ENCODE assay signal across 21 mouse cellular contexts in genomic region chr17:29480256-29480655, GRCm38 (mm10). TPM values are rescaled to one million over a fixed set of nuclear protein-coding genes. Genes with fewer than 3 reads are reported as not detected.
DNase-seq lines count a peak whose midpoint lies in the region; ATAC-seq and TF ChIP-seq lines count a peak whose summit lies in the region.
"Had no signal": no experiment of that assay in that cellular context is flagged by ENCODE, and none has a peak within 500 bp of the region (broad histone marks: within the 10 kb centered on the region; RNA-seq: fewer than 3 reads in every experiment).

No protein-coding gene starts in this region.

- peak; percentile 67 for DNase-seq in liver
- DNase-seq in liver, embryonic 11.5 days (ENCODE audit: low spot score): no peak
- no peak for DNase-seq in stomach, postnatal 0 days (ENCODE audit: low spot score)
- no peak for DNase-seq in liver, embryonic 14.5 days (ENCODE audit: low read depth in 3 of 3, low spot score in 3 of 3)
- DNase-seq in T-cell, adult 2 months (ENCODE audit: low spot score): no peak
- DNase-seq: adrenal gland, adult 8-10 months; adrenal gland, postnatal 14 days; adrenal gland, postnatal 36 days; cerebellum, adult 11-12 months; cerebellum, adult 2 months; cerebellum, adult 9-10 months; cerebellum, postnatal 10 days; cerebellum, postnatal 25 days had no signal

- TF ChIP-seq CTCF in stomach, postnatal 0 days (IDR thresholded peaks at IDR 0.05; ENCODE audit: low read depth): no peak
- TF ChIP-seq CTCF in liver, embryonic 14.5 days (IDR thresholded peaks at IDR 0.05; ENCODE audit: low read depth): no peak

- ATAC-seq in liver, embryonic 11.5 days (replicated peaks; ENCODE audit: low FRiP score): no peak
- ATAC-seq in stomach, embryonic 15.5 days (ENCODE audit: insufficient read depth, low FRiP score, low read depth): peak; percentile 31; the same call in 1 of the 2 replicates
- no peak for ATAC-seq in stomach, postnatal 0 days (ENCODE audit: low FRiP score, low TSS enrichment)
- peak; percentile 65 for ATAC-seq in liver, embryonic 14.5 days (ENCODE audit: insufficient read depth)
- ATAC-seq in liver, embryonic 16.5 days (ENCODE audit: low read depth): peak; percentile 58; the same call in 1 of the 2 replicates
- no peak for ATAC-seq in granulocyte monocyte progenitor cell, adult 5-6 weeks (replicated peaks; ENCODE audit: poor library complexity, severe bottlenecking)
- ATAC-seq: activated CD4-positive, CD25-positive, alpha-beta regulatory T cell, adult 4 months; forebrain, embryonic 14.5 days; forebrain, embryonic 16.5 days had no signal

- H3K4me1 ChIP-seq in liver, embryonic 11.5 days (replicated peaks; ENCODE audit: control insufficient read depth, insufficient read depth, low read length): peaks cover 11% of the 10 kb centered on the region
- no peaks in the 10 kb centered on the region for H3K4me1 ChIP-seq in stomach, embryonic 15.5 days
- no peaks in the 10 kb centered on the region for H3K4me1 ChIP-seq in stomach, postnatal 0 days (replicated peaks; ENCODE audit: control insufficient read depth, insufficient read depth)
- H3K4me1 ChIP-seq in liver, embryonic 14.5 days (replicated peaks; ENCODE audit: control insufficient read depth in 2 of 2, insufficient read depth in 2 of 2, low read length in 1 of 2): peaks cover 19 to 39% of the 10 kb centered on the region in 2 experiments
- peaks cover 18% of the 10 kb centered on the region for H3K4me1 ChIP-seq in liver, embryonic 16.5 days (ENCODE audit: control insufficient read depth, low read depth, low read length)
- H3K4me1 ChIP-seq: embryonic facial prominence, embryonic 12.5 days had no signal

- 0 out of 2 replicates have a peak, but pooled peaks cover 4% of the 10 kb centered on the region for H3K9me3 ChIP-seq in liver, embryonic 11.5 days (ENCODE audit: control insufficient read depth, low read length)
- H3K9me3 ChIP-seq in stomach, embryonic 15.5 days: no peaks in the 10 kb centered on the region
- H3K9me3 ChIP-seq in stomach, postnatal 0 days (ENCODE audit: control insufficient read depth, low read length): 0 out of 2 replicates have a peak, but pooled peaks cover 3% of the 10 kb centered on the region
- H3K9me3 ChIP-seq in liver, embryonic 14.5 days (ENCODE audit: control insufficient read depth, low read length): peaks cover 4% of the 10 kb centered on the region
- peaks cover 4% of the 10 kb centered on the region; the same call in 1 of the 2 replicates for H3K9me3 ChIP-seq in liver, embryonic 16.5 days (replicated peaks; ENCODE audit: control insufficient read depth, low read length)

- H3K9ac ChIP-seq in liver, embryonic 11.5 days (ENCODE audit: low read depth, low read length): no peak overlapping the region
- H3K9ac ChIP-seq in stomach, embryonic 15.5 days: no peak overlapping the region
- H3K9ac ChIP-seq in stomach, postnatal 0 days (ENCODE audit: low read length): no peak overlapping the region
- no peak overlapping the region; the same call in 1 of the 2 replicates for H3K9ac ChIP-seq in liver, embryonic 14.5 days (replicated peaks)
- no peak overlapping the region for H3K9ac ChIP-seq in liver, embryonic 16.5 days (ENCODE audit: low read depth, low read length)
- H3K9ac ChIP-seq: embryonic facial prominence, embryonic 12.5 days had no signal

- no peak overlapping the region for H3K4me2 ChIP-seq in liver, embryonic 11.5 days
- H3K4me2 ChIP-seq in stomach, embryonic 15.5 days: no peak overlapping the region
- no peak overlapping the region for H3K4me2 ChIP-seq in stomach, postnatal 0 days (replicated peaks; ENCODE audit: low read depth)
- no peak overlapping the region for H3K4me2 ChIP-seq in liver, embryonic 14.5 days (ENCODE audit: low read depth)
- no peak overlapping the region for H3K4me2 ChIP-seq in liver, embryonic 16.5 days (ENCODE audit: low read depth, low read length)
- H3K4me2 ChIP-seq: embryonic facial prominence, embryonic 12.5 days had no signal

- H3K4me3 ChIP-seq in liver, embryonic 11.5 days (ENCODE audit: low read depth, low read length): no peak overlapping the region
- no peak overlapping the region for H3K4me3 ChIP-seq in stomach, embryonic 15.5 days (replicated peaks)
- no peak overlapping the region for H3K4me3 ChIP-seq in stomach, postnatal 0 days (ENCODE audit: low read depth, low read length)
- H3K4me3 ChIP-seq in liver, embryonic 14.5 days (ENCODE audit: insufficient read depth in 1 of 2, low read depth in 2 of 2, low read length in 2 of 2): no peak overlapping the region
- H3K4me3 ChIP-seq in liver, embryonic 16.5 days (ENCODE audit: low read depth, low read length): no peak overlapping the region
- H3K4me3 ChIP-seq: embryonic facial prominence, embryonic 10.5 days; embryonic facial prominence, embryonic 12.5 days had no signal

- WGBS in liver, embryonic 11.5 days: 78% methylated on average over 2 of the region's 2 CpGs
- WGBS in stomach, embryonic 15.5 days: 85% methylated on average over 2 of the region's 2 CpGs
- 88% methylated on average over 2 of the region's 2 CpGs for whole genome bisulfite sequencing in stomach, postnatal 0 days
- WGBS in liver, embryonic 14.5 days (ENCODE audit: insufficient replicate concordance): 51% methylated on average over 2 of the region's 2 CpGs
- 44% methylated on average over 2 of the region's 2 CpGs for WGBS in liver, embryonic 16.5 days (ENCODE audit: insufficient replicate concordance)

- H3K36me3 ChIP-seq in liver, embryonic 11.5 days (ENCODE audit: control insufficient read depth, insufficient read depth, low read length): no peaks in the 10 kb centered on the region
- H3K36me3 ChIP-seq in stomach, embryonic 15.5 days: no peaks in the 10 kb centered on the region
- H3K36me3 ChIP-seq in stomach, postnatal 0 days (ENCODE audit: control insufficient read depth, insufficient read depth, low read length): no peaks in the 10 kb centered on the region
- H3K36me3 ChIP-seq in liver, embryonic 14.5 days (replicated peaks; ENCODE audit: control insufficient read depth, insufficient read depth, low read depth): no peaks in the 10 kb centered on the region
- no peaks in the 10 kb centered on the region for H3K36me3 ChIP-seq in liver, embryonic 16.5 days (ENCODE audit: control insufficient read depth, insufficient read depth)
- H3K36me3 ChIP-seq: embryonic facial prominence, embryonic 10.5 days; embryonic facial prominence, embryonic 12.5 days had no signal

- TF ChIP-seq EP300 in stomach, postnatal 0 days (optimal IDR thresholded peaks at IDR 0.05): no peak
- TF ChIP-seq EP300 in liver, embryonic 14.5 days (IDR thresholded peaks at IDR 0.05; ENCODE audit: low read depth): peak; percentile 6; the same call in 1 of the 2 replicates

- H3K27ac ChIP-seq in liver, embryonic 11.5 days (ENCODE audit: low read depth, low read length): no peak overlapping the region
- no peak overlapping the region for H3K27ac ChIP-seq in stomach, embryonic 15.5 days
- H3K27ac ChIP-seq in stomach, postnatal 0 days (replicated peaks): no peak overlapping the region
- no peak overlapping the region for H3K27ac ChIP-seq in liver, embryonic 14.5 days
- no peak overlapping the region for H3K27ac ChIP-seq in liver, embryonic 16.5 days (ENCODE audit: low read length)
- H3K27ac ChIP-seq: embryonic facial prominence, embryonic 12.5 days had no signal

- no peaks in the 10 kb centered on the region for H3K27me3 ChIP-seq in liver, embryonic 11.5 days (replicated peaks; ENCODE audit: control insufficient read depth, insufficient read depth, low read length)
- no peaks in the 10 kb centered on the region for H3K27me3 ChIP-seq in stomach, embryonic 15.5 days (replicated peaks)
- no peaks in the 10 kb centered on the region for H3K27me3 ChIP-seq in stomach, postnatal 0 days (ENCODE audit: control insufficient read depth, insufficient read depth, low read length)
- H3K27me3 ChIP-seq in liver, embryonic 14.5 days (ENCODE audit: control insufficient read depth, insufficient read depth, low read length): no peaks in the 10 kb centered on the region
- no peaks in the 10 kb centered on the region for H3K27me3 ChIP-seq in liver, embryonic 16.5 days (ENCODE audit: control insufficient read depth, insufficient read depth, low read depth, low read length)
- H3K27me3 ChIP-seq: embryonic facial prominence, embryonic 12.5 days had no signal

RNA-seq across cellular contexts. Expression of gene Pim1, which starts 10.3 kb away (rescaled TPM):
- polyA plus RNA-seq in liver, embryonic 11.5 days (2014; fragmentation: Nextera tagmentation; extraction: Ambion mirVana): 41.6 and 47.0 TPM in 2 replicates
- 11.5 and 20.9 TPM in 2 replicates for polyA plus RNA-seq in stomach, embryonic 15.5 days (2015; fragmentation: Nextera tagmentation; extraction: Ambion mirVana)
- 28.6 and 32.8 TPM in 2 replicates for polyA plus RNA-seq in stomach, postnatal 0 days (2015; fragmentation: Nextera tagmentation; extraction: Ambion mirVana)
- 61.4 and 64.5 TPM in 2 replicates for polyA plus RNA-seq in liver, embryonic 14.5 days (2012; rRNA removed)
- 60.4 and 69.9 TPM in 2 replicates for polyA plus RNA-seq in liver, embryonic 14.5 days (2014; fragmentation: Nextera tagmentation; extraction: Ambion mirVana)
- 74.7 and 80.0 TPM in 2 replicates for polyA plus RNA-seq in liver, embryonic 16.5 days (2015; fragmentation: Nextera tagmentation; extraction: Ambion mirVana)
- total RNA-seq in granulocyte monocyte progenitor cell, adult 5-6 weeks (2014; fragmentation: Nextera tagmentation): 33.0 and 59.6 TPM in 2 replicates
- 89.9 and 94.0 TPM in 2 replicates for total RNA-seq in granulocyte monocyte progenitor cell, adult 5-6 weeks (2017)

Comparison
In these comparisons a context has a peak if more than half of its experiments do, and no peak if none do; other contexts are left out.
1. ATAC-seq: peak in stomach, embryonic 15.5 days (single experiment), liver, embryonic 14.5 days (single experiment) and liver, embryonic 16.5 days (single experiment); none in liver, embryonic 11.5 days (single experiment), stomach, postnatal 0 days (single experiment) and granulocyte monocyte progenitor cell, adult 5-6 weeks (single experiment).